Mouse (Mus musculus): ENCODE data around the gene Carm1. TPM values are rescaled to one million over a fixed set of nuclear protein-coding genes. Genes with fewer than 3 reads are reported as not detected.

The Carm1 gene
- polyA plus RNA-seq, 1 experiment = 20.5 TPM

DNA sequence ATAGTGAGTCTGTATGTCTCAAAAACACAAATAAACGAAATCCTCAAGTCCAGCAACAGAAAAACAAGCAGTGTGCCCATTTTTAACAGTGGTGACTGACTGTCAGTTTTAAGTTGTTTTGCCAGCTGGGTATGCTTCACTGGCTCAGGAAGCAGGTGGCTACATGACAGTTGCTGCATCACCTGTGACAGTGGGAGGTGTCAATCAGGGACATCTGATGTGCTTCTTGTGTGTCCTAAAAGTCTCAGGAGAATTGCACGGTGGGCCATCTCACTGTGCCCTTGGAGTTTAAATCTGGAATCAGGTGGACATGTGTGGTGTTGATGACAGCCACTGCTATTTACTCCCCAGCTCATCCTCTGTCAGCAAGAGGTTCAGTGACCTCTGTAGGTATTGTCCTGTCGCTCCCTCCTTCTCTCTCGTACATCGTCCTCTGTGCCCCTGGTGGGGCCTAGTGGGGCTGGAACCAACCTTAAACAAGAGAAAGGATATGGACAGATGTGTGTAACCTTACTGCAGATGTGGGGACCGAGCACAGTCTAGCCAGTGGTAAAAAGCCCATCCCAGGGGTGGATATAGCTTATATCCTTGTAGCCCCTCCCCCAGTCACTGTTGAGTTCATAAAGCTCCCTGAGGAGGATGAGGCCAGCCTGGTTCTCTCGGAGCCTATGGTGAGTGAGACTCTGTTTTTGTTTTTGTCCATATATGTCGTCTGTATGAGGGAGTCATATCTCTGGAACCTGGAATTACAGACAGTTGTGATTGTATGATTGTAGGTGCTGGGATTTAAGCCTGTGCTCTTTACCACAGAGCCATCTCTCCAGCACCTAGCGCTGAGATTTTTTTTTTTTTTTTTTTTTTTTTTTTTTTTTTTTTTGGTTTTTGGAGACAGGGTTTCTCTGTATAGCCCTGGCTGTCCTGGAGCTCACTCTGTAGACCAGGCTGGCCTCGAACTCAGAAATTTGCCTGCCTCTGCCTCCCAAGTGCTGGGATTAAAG, 78.9 kb downstream of the Carm1 start:
- Histone ChIP-seq H3K4me1 (ENCODE audit: control insufficient read depth, insufficient read depth, low read length) (peaks cover 3% of the 10 kb centered on the region; the same call in 1 of the 2 replicates), H3K4me3 (ENCODE audit: insufficient read depth, low read length) (no peak overlapping the region), H3K27ac (ENCODE audit: insufficient read depth, low read depth, low read length) (no peak overlapping the region)
- TF ChIP-seq CTCF (IDR thresholded peaks at IDR 0.05; ENCODE audit: low read depth, low read length) (no peak), POLR2A (IDR thresholded peaks at IDR 0.05; ENCODE audit: borderline replicate concordance, low read depth, low read length) (no peak)

DNA sequence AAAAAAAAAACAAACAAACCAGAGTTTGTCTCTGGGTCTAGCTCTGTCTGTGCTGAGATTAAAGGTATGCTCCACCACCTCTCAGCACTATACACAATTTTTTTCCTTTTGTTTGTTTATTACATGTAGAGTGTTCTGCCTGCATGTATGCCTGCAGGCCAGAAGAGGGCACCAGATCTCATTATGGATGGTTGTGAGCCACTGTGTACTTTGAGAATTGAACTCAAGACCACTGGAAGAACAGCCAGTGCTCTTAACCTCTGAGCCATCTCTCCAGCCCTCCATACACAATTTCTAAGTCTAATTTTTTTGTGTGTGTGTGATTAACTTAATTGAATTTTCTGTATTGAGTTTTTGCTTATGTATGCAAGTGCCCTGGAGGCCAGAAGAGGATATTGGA, 79.9 kb downstream of the Carm1 start:
- peaks cover 3% of the 10 kb centered on the region; the same call in 1 of the 2 replicates for H3K4me1 ChIP-seq (ENCODE audit: control insufficient read depth, insufficient read depth, low read length)
- no peak overlapping the region for H3K27ac ChIP-seq (ENCODE audit: insufficient read depth, low read depth, low read length)
- H3K4me3 ChIP-seq (ENCODE audit: insufficient read depth, low read length) = no peak overlapping the region
- TF ChIP-seq POLR2A (IDR thresholded peaks at IDR 0.05; ENCODE audit: borderline replicate concordance, low read depth, low read length) (no peak), CTCF (IDR thresholded peaks at IDR 0.05; ENCODE audit: low read depth, low read length) (no peak)

DNA sequence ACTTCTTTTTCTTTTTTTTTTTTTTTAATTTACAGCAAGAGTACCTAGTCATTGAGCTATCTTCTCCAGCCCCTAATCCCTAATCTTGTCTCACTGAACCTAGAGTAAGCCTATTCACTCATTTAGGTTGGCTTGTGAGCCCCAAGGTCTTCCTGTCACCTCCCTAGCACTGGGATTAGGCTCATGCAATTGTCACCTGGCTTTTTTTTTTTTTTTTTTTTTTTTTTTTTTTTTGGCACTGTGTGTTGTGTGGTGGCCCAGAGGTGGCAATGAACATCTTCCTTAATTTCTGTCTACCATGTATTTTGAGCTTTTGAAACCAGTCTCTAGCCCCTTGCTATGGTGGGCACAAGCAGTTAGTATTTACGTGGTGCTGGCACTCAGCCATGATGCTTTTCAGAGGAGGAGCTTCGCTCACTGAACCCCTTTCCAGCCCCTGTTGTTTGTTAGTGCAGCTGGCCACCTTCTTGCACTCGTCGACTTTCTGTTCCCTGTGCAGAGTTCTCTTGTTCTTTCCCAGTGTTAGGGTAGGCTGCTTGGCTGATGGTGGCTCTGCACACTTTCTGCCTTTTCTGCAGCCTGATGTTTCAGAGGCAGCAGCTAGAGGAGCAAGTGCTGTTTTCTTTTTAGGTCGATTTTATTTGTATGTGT, 80.6 kb downstream of the Carm1 start:
- H3K4me1 ChIP-seq (ENCODE audit: control insufficient read depth, insufficient read depth, low read length) = peaks cover 3% of the 10 kb centered on the region; the same call in 1 of the 2 replicates
- H3K27ac ChIP-seq (ENCODE audit: insufficient read depth, low read depth, low read length) = no peak overlapping the region
- TF ChIP-seq POLR2A (IDR thresholded peaks at IDR 0.05; ENCODE audit: borderline replicate concordance, low read depth, low read length) (no peak), CTCF (IDR thresholded peaks at IDR 0.05; ENCODE audit: low read depth, low read length) (no peak)
- H3K4me3 ChIP-seq (ENCODE audit: insufficient read depth, low read length) = no peak overlapping the region

DNA sequence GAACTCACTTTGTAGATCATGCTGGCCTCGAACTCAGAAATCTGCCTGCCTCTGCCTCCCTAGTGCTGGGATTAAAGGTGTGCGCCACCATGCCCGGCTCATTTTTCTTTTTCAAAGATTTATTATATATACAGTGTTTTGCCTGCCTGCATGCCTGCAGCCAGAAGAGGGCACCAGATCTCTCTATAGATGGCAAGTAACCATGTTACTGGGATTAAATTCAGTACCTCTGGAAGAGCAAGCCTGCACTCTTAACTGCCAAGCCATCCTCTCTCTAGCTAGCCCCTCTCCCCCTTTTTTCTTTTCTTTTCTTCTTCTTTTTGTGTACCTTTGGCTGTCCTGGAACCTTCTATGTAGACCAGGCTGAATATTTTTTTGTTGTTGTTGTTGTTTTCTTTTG, 84.0 kb downstream of the Carm1 start:
- Histone ChIP-seq H3K4me3 (ENCODE audit: insufficient read depth, low read length) (no peak overlapping the region), H3K27ac (ENCODE audit: insufficient read depth, low read depth, low read length) (no peak overlapping the region), H3K4me1 (ENCODE audit: control insufficient read depth, insufficient read depth, low read length) (no peaks in the 10 kb centered on the region; the same call in 1 of the 2 replicates)
- TF ChIP-seq POLR2A (IDR thresholded peaks at IDR 0.05; ENCODE audit: borderline replicate concordance, low read depth, low read length) (no peak), CTCF (IDR thresholded peaks at IDR 0.05; ENCODE audit: low read depth, low read length) (no peak)

DNA sequence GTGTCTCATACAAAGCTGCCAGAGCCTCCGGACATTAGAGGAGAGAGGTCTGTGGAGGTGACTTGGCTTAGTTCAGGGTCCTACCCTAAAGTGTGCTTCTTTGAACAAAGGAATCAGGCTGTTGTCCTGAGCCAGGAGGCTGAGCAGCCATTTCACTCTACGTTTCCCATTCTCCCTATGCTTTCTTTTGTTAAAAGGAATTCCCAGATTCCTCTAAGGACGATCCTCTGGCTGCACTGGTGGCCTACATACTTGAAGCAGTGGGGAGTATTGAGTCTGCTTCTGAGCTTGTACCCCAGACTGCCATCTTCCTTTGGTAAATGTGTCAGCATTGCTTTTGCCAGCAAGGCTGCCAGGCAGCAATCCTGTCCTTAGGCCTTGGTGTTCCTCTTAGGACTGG, 86.4 kb downstream of the Carm1 start:
- no peaks in the 10 kb centered on the region for H3K4me1 ChIP-seq (ENCODE audit: control insufficient read depth, insufficient read depth, low read length)

GRCm38 (mm10) chr9:21635639-21636038, 88.9 kb downstream of the Carm1 start:
- no peak overlapping the region for H3K4me3 ChIP-seq (ENCODE audit: insufficient read depth, low read length)
- no peak overlapping the region for H3K27ac ChIP-seq (ENCODE audit: insufficient read depth, low read depth, low read length)
- no peaks in the 10 kb centered on the region for H3K4me1 ChIP-seq (ENCODE audit: control insufficient read depth, insufficient read depth, low read length)
- TF ChIP-seq POLR2A (IDR thresholded peaks at IDR 0.05; ENCODE audit: borderline replicate concordance, low read depth, low read length) = no peak
- no peak for TF ChIP-seq CTCF (IDR thresholded peaks at IDR 0.05; ENCODE audit: low read depth, low read length)

More for the DNA sequence above, 86.4 kb downstream of the Carm1 start:
- TF ChIP-seq POLR2A (IDR thresholded peaks at IDR 0.05; ENCODE audit: borderline replicate concordance, low read depth, low read length) (no peak), CTCF (IDR thresholded peaks at IDR 0.05; ENCODE audit: low read depth, low read length) (no peak)
- Histone ChIP-seq H3K4me3 (ENCODE audit: insufficient read depth, low read length) (no peak overlapping the region), H3K27ac (ENCODE audit: insufficient read depth, low read depth, low read length) (no peak overlapping the region)

- TF ChIP-seq CTCF (IDR thresholded peaks at IDR 0.05; ENCODE audit: low read depth, low read length) = no peak
- TF ChIP-seq POLR2A (IDR thresholded peaks at IDR 0.05; ENCODE audit: borderline replicate concordance, low read depth, low read length) = no peak
- H3K27ac ChIP-seq (ENCODE audit: insufficient read depth, low read depth, low read length) = no peak overlapping the region
These were observed 92.3 kb downstream of the Carm1 start for GRCm38 (mm10) chr9:21639031-21639430.

More at GRCm38 (mm10) chr9:21639031-21639430, 92.3 kb downstream of the Carm1 start:
- Histone ChIP-seq H3K4me1 (ENCODE audit: control insufficient read depth, insufficient read depth, low read length) (no peaks in the 10 kb centered on the region), H3K4me3 (ENCODE audit: insufficient read depth, low read length) (no peak overlapping the region)

Other genes with a start within 250 kb of the Carm1 start
- gene Ap1m2, start 234.6 kb upstream of the Carm1 start, polyA plus RNA-seq (2012; ENCODE audit: insufficient read depth, insufficient read length, missing spikeins) = not detected in 2 replicates
- gene Slc44a2, start 226.2 kb upstream of the Carm1 start, polyA plus RNA-seq (2012; ENCODE audit: insufficient read depth, insufficient read length, missing spikeins) = 48.8 and 55.0 TPM in 2 replicates
- 33.3 and 42.9 TPM in 2 replicates for gene Ilf3, start 179.0 kb upstream of the Carm1 start, polyA plus RNA-seq (2012; ENCODE audit: insufficient read depth, insufficient read length, missing spikeins)
- 9.9 and 14.9 TPM in 2 replicates for gene Qtrt1, start 135.1 kb upstream of the Carm1 start, polyA plus RNA-seq (2012; ENCODE audit: insufficient read depth, insufficient read length, missing spikeins)
- gene Dnm2, start 122.0 kb upstream of the Carm1 start, polyA plus RNA-seq (2012; ENCODE audit: insufficient read depth, insufficient read length, missing spikeins) = 118 and 129 TPM in 2 replicates
- 11.3 and 11.8 TPM in 2 replicates for gene Tmed1, start 36.6 kb upstream of the Carm1 start, polyA plus RNA-seq (2012; ENCODE audit: insufficient read depth, insufficient read length, missing spikeins)
- 156 and 179 TPM in 2 replicates for gene AB124611, start 20.7 kb upstream of the Carm1 start, polyA plus RNA-seq (2012; ENCODE audit: insufficient read depth, insufficient read length, missing spikeins)
- gene Timm29, start 45.8 kb downstream of the Carm1 start, polyA plus RNA-seq (2012; ENCODE audit: insufficient read depth, insufficient read length, missing spikeins) = 15.5 and 16.4 TPM in 2 replicates
- 16.1 and 17.9 TPM in 2 replicates for gene Yipf2, start 45.9 kb downstream of the Carm1 start, polyA plus RNA-seq (2012; ENCODE audit: insufficient read depth, insufficient read length, missing spikeins)
- 43.7 and 49.8 TPM in 2 replicates for gene Smarca4, start 69.3 kb downstream of the Carm1 start, polyA plus RNA-seq (2012; ENCODE audit: insufficient read depth, insufficient read length, missing spikeins)
- 30.4 and 36.5 TPM in 2 replicates for gene Ldlr, start 176.6 kb downstream of the Carm1 start, polyA plus RNA-seq (2012; ENCODE audit: insufficient read depth, insufficient read length, missing spikeins)
- 16.6 and 23.2 TPM in 2 replicates for gene Spc24, start 213.4 kb downstream of the Carm1 start, polyA plus RNA-seq (2012; ENCODE audit: insufficient read depth, insufficient read length, missing spikeins)

All from bone marrow macrophage, adult 2 months (primary cell).